Mouse (Mus musculus) subcutaneous adipose tissue, adult 2 months (tissue): ENCODE measurements around the gene Gon4l. TPM values are rescaled to one million over a fixed set of nuclear protein-coding genes. Genes with fewer than 3 reads are reported as not detected.

Source experiments
- polyA plus RNA-seq: library from polyadenylated mRNA; depleted of rRNA; stranded (reverse); fragments of >200 nt; gene quantifications from 2 replicates; pipeline ENCODE4 v1.2.3, GENCODE M21; 2012; ENCODE audit warnings: low replicate concordance; rRNA removed

The Gon4l gene
- polyA plus RNA-seq = 12.1 and 20.0 TPM in 2 replicates

GRCm38 (mm10) chr3:88834951-88835491 lies at the start of gene Gon4l:
Gene Gon4l, plus strand, starts transcription at chr3:88835231.

DNA sequence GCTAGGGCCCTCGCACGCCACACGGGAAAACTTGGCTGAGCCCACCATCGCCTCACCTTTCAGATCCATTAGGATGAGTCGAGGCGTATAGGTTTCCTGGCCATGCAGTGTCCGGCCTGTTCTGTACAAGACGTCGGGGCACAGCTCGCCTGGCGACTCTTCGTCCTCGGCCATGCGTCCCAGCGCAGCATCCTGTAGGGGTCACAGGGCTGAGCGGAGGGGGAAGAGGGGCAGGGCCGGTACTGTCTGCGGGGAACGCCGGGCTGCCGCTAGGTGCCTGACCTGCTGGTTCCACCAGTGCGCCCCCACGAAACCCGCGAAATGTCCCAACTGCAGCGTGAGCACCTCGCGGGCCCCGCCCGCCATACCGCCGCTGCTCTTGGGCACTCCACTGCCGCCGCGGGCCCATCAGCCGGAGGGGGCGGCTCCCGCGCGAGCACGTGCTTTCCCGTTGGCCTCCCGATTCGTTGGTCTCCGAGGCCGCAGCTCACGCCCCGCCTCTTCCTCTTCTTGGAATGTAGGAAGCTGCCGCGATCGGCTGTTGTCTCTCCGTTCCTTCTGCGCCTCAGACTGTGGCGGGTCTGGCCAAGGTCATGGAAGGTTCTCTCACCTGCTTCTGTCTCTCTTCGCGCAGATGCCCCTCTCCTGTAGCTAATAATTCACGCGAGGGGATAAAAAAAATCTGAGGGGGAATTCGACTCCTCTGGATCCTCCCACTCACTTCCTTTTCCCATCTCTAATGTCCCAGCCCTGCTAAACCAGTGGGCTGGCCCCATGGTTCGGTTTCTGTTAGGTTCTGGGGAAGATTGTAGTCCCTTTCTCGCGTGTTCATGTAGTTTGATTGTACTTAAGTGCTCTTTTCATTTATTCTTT lies 78.7 kb downstream of the Gon4l start, which contains the start of gene Msto1:
TSS of gene Msto1 (minus strand) at position 489 of the 873 bp plus-strand sequence.

DNA sequence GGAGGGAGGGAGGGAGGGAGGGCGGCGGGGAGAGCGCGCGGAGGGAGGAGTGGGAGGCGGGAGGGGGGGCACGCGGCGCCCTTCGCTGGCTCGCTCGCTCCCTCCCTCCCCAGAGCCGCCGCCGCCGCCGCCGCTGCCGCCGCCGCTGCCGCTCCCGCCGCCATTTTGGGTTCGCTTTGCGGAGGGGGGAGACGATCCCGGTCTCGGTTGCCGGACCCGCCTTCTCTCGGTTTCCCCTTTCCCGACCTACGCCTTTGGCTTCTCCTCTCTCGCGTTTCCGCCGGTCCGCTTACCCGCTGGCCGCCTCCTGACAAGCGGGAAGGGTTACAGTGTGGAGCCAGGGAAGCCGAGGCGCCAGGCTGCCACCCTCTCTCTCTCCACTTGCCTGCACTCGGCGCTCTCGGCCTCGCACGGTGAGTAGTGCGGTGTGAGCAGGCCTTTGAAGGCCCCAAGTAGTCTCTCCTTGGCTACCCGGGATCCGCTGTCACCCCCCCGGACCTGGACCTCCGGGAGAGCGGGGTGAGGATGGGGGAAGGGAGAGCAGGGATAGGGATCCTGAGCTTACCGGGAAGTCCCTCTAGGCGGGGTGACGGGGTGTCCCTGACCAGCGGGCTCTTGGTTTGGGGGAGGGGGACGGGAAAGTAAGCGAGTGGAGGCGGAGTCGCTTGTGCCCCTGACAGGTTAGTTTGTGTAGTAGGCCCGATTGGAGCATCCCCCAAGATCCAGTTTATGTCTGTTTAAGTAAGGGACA lies 115.7 kb downstream of the Gon4l start, which contains the start of the genes Ash1l and Dap3:
TSS of gene Ash1l (plus strand) at position 47 of the 751 bp plus-strand sequence.
TSS of gene Dap3 (minus strand) at position 606 of the 751 bp plus-strand sequence.

Other genes with a start within 250 kb of the Gon4l start
- gene Arhgef2, start 229.3 kb upstream of the Gon4l start, polyA plus RNA-seq = 76.8 and 130 TPM in 2 replicates
- gene Rxfp4, start 182.1 kb upstream of the Gon4l start, polyA plus RNA-seq = not detected in 2 replicates
- gene Khdc4, start 149.4 kb upstream of the Gon4l start, polyA plus RNA-seq = 54.5 and 72.5 TPM in 2 replicates
- gene Rit1, start 118.4 kb upstream of the Gon4l start, polyA plus RNA-seq = 67.4 and 70.4 TPM in 2 replicates
- 8.3 and 20.2 TPM in 2 replicates for gene Syt11, start 60.1 kb upstream of the Gon4l start, polyA plus RNA-seq
- 38.9 and 47.2 TPM in 2 replicates for gene Msto1, start 78.8 kb downstream of the Gon4l start, polyA plus RNA-seq
- gene Ash1l, start 115.4 kb downstream of the Gon4l start, polyA plus RNA-seq = 9.7 and 15.2 TPM in 2 replicates
- 57.8 and 63.5 TPM in 2 replicates for gene Dap3, start 116.0 kb downstream of the Gon4l start, polyA plus RNA-seq